Mouse (Mus musculus): ENCODE results near the gene Ldah. TPM values are rescaled to one million over a fixed set of nuclear protein-coding genes. Genes with fewer than 3 reads are reported as not detected.
A peak's percentile ranks its signal among the peaks of the same experiment; 100 is the strongest.

The Ldah gene
- total and polyA plus RNA-seq, 2 experiments from 2014 or later, result 43.9 to 65.3 TPM

GRCm38 (mm10) chr12:8331489-8332173 lies 123.7 kb downstream of the Ldah start:
- no peaks in the 10 kb centered on the region; the same call in 1 of the 2 replicates for H3K36me3 ChIP-seq (ENCODE audit: insufficient read depth, low read length)
- peak overlapping the region; percentile 11; the same call in 1 of the 2 replicates for H3K27ac ChIP-seq
- H3K4me1 ChIP-seq (ENCODE audit: insufficient read depth, low read length), result peaks cover 9% of the 10 kb centered on the region; the same call in 1 of the 2 replicates
- H3K27me3 ChIP-seq (ENCODE audit: insufficient read depth, low read length), result no peaks in the 10 kb centered on the region
- no peaks in the 10 kb centered on the region for H3K9me3 ChIP-seq (ENCODE audit: low read length)
- H3K4me2 ChIP-seq (ENCODE audit: low read depth, low read length), result no peak overlapping the region
- no peak overlapping the region for H3K4me3 ChIP-seq (ENCODE audit: low read length)
- H3K9ac ChIP-seq (replicated peaks; ENCODE audit: low read length), result no peak overlapping the region
- DNase-seq (ENCODE audit: low spot score) (peak; percentile 76), ATAC-seq (peak; percentile 77)
- 0 out of 2 replicates have a peak, but pooled peaks have one; percentile 4 for TF ChIP-seq CTCF (IDR thresholded peaks at IDR 0.05; ENCODE audit: low read depth)
- 36% methylated on average over 14 of the region's 14 CpGs for WGBS

DNA sequence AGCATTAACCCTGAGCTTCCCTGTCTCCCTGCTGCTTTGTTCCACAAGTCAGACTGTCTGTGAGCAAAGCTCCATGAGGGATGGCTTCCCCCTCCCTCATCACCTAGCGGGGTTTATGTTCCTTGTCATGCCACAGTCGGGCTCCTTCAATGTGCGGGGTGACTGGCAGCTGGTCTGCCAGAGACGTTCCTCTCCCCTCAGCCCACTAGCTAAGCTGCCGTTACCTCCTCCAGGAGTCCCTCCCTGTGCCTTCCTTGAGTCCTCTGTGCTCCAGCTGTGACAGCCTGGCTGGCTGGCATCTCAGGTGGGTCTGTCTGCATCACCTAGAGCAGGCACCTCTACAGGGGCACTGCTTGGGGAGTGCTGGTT lies 124.3 kb downstream of the Ldah start:
- Histone ChIP-seq H3K4me3 (ENCODE audit: low read length) (no peak overlapping the region), H3K27me3 (ENCODE audit: insufficient read depth, low read length) (no peaks in the 10 kb centered on the region), H3K27ac (no peak overlapping the region), H3K9me3 (ENCODE audit: low read length) (no peaks in the 10 kb centered on the region), H3K4me2 (ENCODE audit: low read depth, low read length) (no peak overlapping the region), H3K36me3 (ENCODE audit: insufficient read depth, low read length) (no peaks in the 10 kb centered on the region; the same call in 1 of the 2 replicates), H3K9ac (replicated peaks; ENCODE audit: low read length) (0 out of 2 replicates have a peak overlapping the region, but pooled peaks have one; percentile 17), H3K4me1 (ENCODE audit: insufficient read depth, low read length) (peaks cover 9% of the 10 kb centered on the region; the same call in 1 of the 2 replicates)
- 41% methylated on average over 5 of the region's 5 CpGs for WGBS
- no peak for TF ChIP-seq CTCF (IDR thresholded peaks at IDR 0.05; ENCODE audit: low read depth)
- no peak for DNase-seq (ENCODE audit: low spot score)
- ATAC-seq, result no peak; the same call in 1 of the 2 replicates

DNA sequence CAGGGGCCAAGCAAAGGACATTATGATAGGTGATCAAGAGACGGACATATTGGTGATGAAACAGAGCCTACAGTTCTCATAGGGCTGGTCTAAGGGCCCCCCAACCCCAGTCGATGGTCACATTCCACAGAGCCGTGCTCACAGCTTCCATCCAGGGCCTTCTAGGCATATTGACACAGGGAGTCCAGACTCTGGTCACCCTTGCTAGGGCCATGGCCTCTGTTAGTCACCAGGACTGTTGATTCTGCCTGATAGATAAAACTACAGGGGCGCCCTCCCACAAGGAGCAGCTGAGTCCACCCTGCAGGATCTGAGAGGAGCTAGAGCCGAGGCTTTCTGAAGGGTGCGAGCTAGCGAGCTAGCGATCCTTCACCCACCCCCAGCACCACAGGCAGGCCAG lies 125.7 kb downstream of the Ldah start:
- no peaks in the 10 kb centered on the region for H3K27me3 ChIP-seq (ENCODE audit: insufficient read depth, low read length)
- H3K36me3 ChIP-seq (ENCODE audit: insufficient read depth, low read length), result no peaks in the 10 kb centered on the region; the same call in 1 of the 2 replicates
- no peak for ATAC-seq
- no peak overlapping the region for H3K9ac ChIP-seq (replicated peaks; ENCODE audit: low read length)
- no peak overlapping the region for H3K27ac ChIP-seq
- H3K4me3 ChIP-seq (ENCODE audit: low read length), result no peak overlapping the region
- H3K4me2 ChIP-seq (ENCODE audit: low read depth, low read length), result no peak overlapping the region
- 0 out of 2 replicates have a peak, but pooled peaks cover 3% of the 10 kb centered on the region for H3K4me1 ChIP-seq (ENCODE audit: insufficient read depth, low read length)
- WGBS, result 78% methylated on average over 8 of the region's 8 CpGs
- no peak for TF ChIP-seq CTCF (IDR thresholded peaks at IDR 0.05; ENCODE audit: low read depth)
- no peaks in the 10 kb centered on the region for H3K9me3 ChIP-seq (ENCODE audit: low read length)
- no peak for DNase-seq (ENCODE audit: low spot score)

- no peak for DNase-seq (ENCODE audit: low spot score)
- Histone ChIP-seq H3K36me3 (ENCODE audit: insufficient read depth, low read length) (no peaks in the 10 kb centered on the region; the same call in 1 of the 2 replicates), H3K4me1 (ENCODE audit: insufficient read depth, low read length) (0 out of 2 replicates have a peak, but pooled peaks cover 3% of the 10 kb centered on the region), H3K9me3 (ENCODE audit: low read length) (no peaks in the 10 kb centered on the region), H3K27ac (no peak overlapping the region), H3K4me3 (ENCODE audit: low read length) (no peak overlapping the region), H3K4me2 (ENCODE audit: low read depth, low read length) (no peak overlapping the region), H3K27me3 (ENCODE audit: insufficient read depth, low read length) (no peaks in the 10 kb centered on the region), H3K9ac (replicated peaks; ENCODE audit: low read length) (no peak overlapping the region)
- 61% methylated on average over 4 of the region's 4 CpGs for WGBS
- TF ChIP-seq CTCF (IDR thresholded peaks at IDR 0.05; ENCODE audit: low read depth), result no peak
- ATAC-seq, result no peak
These were observed 126.4 kb downstream of the Ldah start for GRCm38 (mm10) chr12:8334261-8334660.

Other genes with a start within 250 kb of the Ldah start
- gene Apob, start 230.5 kb upstream of the Ldah start, total RNA-seq (2014; rRNA removed), result 0.16 and 0.32 TPM in 2 replicates
- not detected in 2 replicates for gene Apob, start 230.5 kb upstream of the Ldah start, polyA plus RNA-seq (2015; fragmentation: Nextera tagmentation; extraction: Ambion mirVana)
- gene Gdf7, start 93.8 kb downstream of the Ldah start, total RNA-seq (2014; rRNA removed), result 0.83 and 3.6 TPM in 2 replicates
- gene Gdf7, start 93.8 kb downstream of the Ldah start, polyA plus RNA-seq (2015; fragmentation: Nextera tagmentation; extraction: Ambion mirVana), result 0.36 and 0.54 TPM in 2 replicates
- 3.8 and 6.3 TPM in 2 replicates for gene Hs1bp3, start 105.3 kb downstream of the Ldah start, total RNA-seq (2014; rRNA removed)
- gene Hs1bp3, start 105.3 kb downstream of the Ldah start, polyA plus RNA-seq (2015; fragmentation: Nextera tagmentation; extraction: Ambion mirVana), result 5.5 and 6.5 TPM in 2 replicates